Mouse (Mus musculus) B cell, adult 2 months (primary cell): ENCODE measurements around the gene Fbxo31.

Experiments
- DNase-seq, 2 experiments: peaks; one replicate each; pipeline ENCODE4 v3.0.0; 2022

Fbxo31 gene

GRCm38 (mm10) chr8:121551065-121551985 is 27.3 kb downstream of the Fbxo31 start:
- no peak for DNase-seq

DNA sequence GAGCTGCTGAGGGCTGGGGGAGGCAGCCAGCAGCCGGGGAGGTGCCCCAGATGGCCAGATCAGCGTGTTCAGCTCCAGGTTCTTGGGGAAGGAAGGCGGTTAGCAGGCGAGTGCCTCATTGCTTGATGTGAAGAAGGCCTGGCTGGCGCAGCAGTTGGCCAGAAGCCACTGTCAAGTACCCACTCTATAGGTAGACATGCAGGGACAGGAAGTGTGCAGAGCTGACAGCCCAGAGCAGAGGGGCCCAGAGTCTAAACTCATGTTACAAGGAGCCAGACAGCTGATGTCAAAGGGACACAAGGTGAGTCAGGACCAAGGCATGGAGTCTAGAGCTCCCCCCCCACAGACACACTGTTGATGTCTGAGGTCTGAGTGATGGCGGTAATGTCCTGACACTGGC is 28.6 kb downstream of the Fbxo31 start:
- DNase-seq, result no peak

DNA sequence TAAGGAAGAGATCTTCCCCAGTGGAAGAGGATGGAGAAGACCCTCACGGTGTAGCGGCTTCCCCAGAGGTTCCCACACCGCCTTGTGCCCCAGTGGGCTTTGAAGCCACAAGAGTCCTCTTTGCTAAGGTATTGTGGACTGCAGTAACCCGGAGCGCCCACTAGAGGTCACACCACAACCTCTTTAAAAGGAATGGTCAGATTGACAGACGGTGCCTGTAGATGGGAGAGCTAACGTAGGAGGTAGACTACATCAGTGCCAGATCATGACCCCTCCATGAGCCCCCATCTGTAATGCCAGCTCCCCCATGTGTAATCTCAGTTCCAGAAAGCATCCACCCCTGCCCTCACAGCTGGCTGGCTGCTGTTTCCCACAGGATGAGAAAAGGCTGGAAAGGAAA is 31.5 kb downstream of the Fbxo31 start:
- peak; percentile 79 to 80 for DNase-seq

- no peak for DNase-seq
Observed at GRCm38 (mm10) chr8:121544936-121545335, 33.7 kb downstream of the Fbxo31 start.

DNA sequence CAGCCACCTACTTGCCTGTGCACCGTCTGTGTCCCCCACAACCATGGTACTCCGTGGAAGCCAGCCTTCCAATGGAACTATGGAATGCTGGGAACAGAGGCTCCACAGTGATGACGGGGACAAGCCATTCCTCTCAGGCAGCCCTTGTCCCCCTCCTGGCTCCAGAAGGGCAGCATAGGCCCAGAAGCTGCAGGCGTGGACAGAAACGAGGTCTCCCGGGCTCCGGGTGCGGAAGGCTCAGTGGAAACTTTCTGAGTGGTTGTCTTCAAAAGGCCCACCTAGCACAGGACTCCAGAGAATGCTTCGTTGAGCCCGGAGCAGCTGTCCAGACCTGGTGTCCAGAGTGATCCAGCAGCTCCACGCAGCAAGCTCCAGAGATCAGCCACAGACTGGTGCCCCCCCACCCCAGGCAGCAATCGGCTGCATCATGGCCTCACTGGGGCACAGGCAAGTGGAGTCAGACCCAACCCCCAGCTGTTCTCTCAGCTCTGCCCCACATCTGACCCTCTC is 34.3 kb downstream of the Fbxo31 start, which contains the start of gene 1700018B08Rik:
TSS of gene 1700018B08Rik (minus strand) at position 45 of the 510 bp plus-strand sequence.
- no peak for DNase-seq

DNA sequence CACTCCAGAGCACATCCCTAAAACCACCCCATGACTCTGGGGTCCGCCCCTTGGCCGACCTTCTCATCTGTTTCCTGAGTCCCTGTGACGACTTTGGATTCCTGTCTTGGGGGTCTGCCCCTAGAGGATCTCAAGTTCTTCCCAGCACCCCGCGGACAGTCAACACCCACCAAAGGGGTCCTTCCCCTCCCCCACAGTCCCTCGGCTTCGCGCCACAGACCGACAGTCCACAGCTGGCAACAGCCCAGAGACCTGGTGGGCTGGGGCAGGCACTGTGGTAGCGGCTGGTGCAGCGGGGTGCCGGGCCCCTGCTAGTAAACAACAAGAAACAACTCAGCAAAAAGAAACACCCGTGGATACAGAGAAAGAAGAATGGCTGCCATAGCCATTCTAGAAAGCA is 35.7 kb downstream of the Fbxo31 start:
- no peak for DNase-seq

GRCm38 (mm10) chr8:121541862-121542261 is 36.7 kb downstream of the Fbxo31 start:
- no peak for DNase-seq

GRCm38 (mm10) chr8:121532381-121532780 is 46.2 kb downstream of the Fbxo31 start:
- DNase-seq, result peak; percentile 53 to 59

DNA sequence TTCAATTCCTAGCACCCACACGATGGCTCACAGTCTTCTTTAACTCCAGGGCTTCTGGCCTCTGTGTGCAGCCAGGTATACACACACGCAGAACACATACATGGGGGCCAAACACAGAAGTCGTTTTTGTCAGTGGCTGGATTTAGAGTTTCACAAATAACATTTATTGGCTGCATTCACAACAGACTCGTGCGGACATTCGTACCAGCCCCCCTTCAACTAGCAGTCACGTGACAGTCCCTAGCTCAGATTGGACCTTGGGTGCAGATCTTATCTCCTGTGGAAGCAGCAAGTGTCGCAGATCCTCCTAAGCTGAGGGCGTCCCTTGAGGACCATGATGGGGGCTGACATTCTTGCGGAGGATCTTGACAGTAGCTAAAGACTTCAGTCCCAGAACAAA is 48.0 kb downstream of the Fbxo31 start:
- DNase-seq, result no peak

DNA sequence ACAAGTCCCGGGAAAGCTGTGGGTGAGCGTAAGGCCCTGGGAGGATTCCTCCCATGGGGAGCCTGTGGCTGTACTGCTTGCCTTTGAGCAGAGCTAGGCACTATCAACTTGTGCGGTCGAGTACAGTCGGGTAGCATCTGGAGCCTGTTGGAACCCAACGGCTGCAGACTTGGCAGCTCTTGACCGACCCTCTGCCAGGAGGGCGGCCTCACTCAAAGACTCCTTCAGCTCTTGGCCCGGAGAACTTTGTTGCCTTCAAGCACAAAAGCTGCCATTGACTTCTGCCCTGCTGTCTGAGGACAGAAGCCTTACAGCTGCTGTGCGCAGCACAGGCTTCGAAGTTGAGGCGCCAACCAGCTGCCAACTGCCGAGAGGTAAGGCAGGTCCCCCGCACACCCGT is 49.8 kb downstream of the Fbxo31 start:
- no peak for DNase-seq

DNA sequence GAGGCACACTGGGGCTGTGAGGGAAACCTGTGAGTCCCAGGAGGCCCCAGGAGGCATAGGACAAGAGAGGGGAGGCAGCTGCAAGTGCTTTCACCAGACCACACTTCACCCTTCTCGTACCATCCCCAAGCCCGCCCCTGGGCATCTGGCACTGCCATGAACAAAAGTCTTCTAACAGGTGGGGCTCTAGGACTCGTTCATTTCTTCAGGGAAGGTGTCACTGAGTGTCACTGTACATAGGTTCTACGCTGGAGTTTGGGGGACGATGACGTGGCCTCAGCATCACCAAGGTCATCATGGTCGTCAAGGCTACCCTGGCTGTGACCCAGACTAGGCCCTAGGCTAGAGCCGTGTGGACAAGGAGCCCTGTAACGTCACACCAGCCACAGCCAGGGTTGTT is 50.9 kb downstream of the Fbxo31 start:
- DNase-seq, result no peak

DNA sequence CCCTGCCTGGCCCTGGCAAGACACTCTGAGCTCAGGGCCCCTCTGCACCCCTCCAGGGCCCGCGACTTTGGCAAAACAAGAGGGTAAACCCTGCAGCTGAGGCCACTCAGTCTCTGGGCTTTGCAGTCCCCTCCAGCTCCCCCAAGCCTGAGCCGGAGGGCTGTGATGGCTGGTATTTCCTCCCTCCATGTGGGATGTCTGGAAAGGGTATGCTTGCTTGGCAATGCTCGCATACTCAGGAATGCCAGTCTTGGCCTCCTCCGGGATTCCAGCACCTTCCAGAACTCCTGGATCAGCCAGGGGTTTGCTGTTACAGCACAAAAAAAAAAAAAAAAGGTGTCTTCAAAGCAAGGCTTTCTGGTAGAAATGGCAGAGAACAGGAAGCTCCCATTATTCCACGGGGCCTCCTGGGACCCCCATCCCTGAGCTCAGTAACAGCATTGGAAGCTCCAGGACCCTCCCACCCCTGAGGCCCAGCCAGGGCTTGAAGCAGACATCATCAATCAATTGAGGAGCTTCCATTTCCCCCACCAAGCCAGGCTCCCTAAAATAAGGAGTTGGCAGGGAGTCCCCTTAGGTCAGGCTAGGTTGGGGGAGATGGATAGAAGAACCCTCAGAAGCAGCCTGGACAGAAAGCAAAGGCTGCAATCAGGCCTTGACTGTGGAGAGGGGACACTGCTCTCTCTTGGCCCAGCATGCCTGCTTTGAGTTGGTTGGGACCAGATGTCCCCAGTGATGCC is 51.6 kb downstream of the Fbxo31 start:
- DNase-seq, result no peak

DNA sequence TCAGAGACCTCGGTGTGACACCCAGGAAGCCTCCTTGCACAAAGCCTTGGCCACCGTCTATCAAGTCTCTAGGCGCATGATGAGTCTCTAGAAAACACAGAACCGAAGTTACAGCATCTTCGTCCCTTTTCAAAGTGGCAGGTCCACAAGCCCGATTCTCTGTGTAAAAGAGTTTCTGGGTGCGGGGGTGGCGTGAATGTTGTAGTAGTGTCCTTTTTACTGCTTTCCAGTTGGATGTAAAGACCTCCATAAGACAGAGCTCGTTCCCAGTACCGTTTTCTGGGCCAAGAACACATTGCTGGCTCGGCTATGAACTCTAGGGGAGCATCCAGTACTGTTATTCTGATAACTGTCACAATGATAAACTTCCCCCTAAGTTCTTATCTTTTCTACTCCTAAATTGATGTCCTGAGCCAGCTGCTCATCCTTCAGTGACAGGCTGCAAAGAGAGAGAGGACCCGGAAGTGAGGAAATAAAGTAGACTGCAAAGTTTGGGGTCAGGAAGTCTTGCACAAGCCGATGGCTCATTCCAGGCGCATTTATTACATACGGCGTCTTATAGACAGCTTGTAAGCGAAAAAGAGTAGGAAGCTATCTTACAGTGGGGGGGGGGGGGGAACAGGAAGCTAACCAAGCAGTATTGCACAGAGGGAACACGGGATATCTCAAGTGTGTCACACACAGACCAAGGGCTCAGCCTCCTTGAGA is 53.3 kb downstream of the Fbxo31 start:
- DNase-seq, result no peak

DNA sequence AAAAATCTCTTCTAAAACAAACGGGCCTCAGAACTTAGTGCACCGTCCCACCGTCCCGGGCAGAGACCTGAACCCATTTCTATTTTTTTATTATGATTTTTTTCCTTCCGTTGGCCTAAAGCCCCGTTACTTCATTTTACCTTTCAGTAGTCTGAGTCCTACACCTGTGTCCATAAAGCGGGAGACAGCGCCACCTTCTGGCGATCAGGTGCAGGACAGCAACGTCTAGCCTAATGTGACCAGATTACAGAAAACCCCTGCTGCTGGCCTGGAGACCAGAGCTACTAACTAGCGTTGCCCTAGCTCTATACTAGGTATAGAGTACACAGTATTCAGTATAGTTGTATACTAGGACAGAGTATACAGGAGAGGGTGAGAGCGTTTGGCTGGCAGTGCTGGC is 65.2 kb downstream of the Fbxo31 start:
- peak; percentile 81 to 82 for DNase-seq

GRCm38 (mm10) chr8:121511751-121512150 is 66.9 kb downstream of the Fbxo31 start:
- no peak for DNase-seq
